Mouse (Mus musculus): Measurements from ENCODE around the gene Dlg1. TPM values are rescaled to one million over a fixed set of nuclear protein-coding genes. Genes with fewer than 3 reads are reported as not detected.
A peak's percentile ranks its signal among the peaks of the same experiment; 100 is the strongest.

The Dlg1 gene
- 10 to 100 TPM; 33.1 to 39.4 TPM for total RNA-seq (2021)
- long read RNA-seq, experiment 1, full-length matches to known transcripts, result 14 of 38 reads
- long read RNA-seq, experiment 1, partial matches to known transcripts, result 3 of 38 reads
- long read RNA-seq, experiment 1, other reads (novel, unspliced or antisense), result 21 of 38 reads
- long read RNA-seq, experiment 2, full-length matches to known transcripts, result 13 of 36 reads
- long read RNA-seq, experiment 2, partial matches to known transcripts, result 0 of 36 reads
- long read RNA-seq, experiment 2, other reads (novel, unspliced or antisense), result 23 of 36 reads

GRCm38 (mm10) chr16:31663379-31664286 lies at the start of gene Dlg1:
Gene Dlg1, plus strand, starts transcription at chr16:31663443.
- DNase-seq, result peak; percentile 84

- DNase-seq, result no peak
Measured at GRCm38 (mm10) chr16:31616382-31616781, 46.9 kb upstream of the Dlg1 start.

GRCm38 (mm10) chr16:31617128-31617527 lies 46.1 kb upstream of the Dlg1 start:
- no peak for DNase-seq

- DNase-seq, result peak; percentile 81
Measured at GRCm38 (mm10) chr16:31617823-31618371, 45.3 kb upstream of the Dlg1 start.

GRCm38 (mm10) chr16:31618671-31619070 lies 44.6 kb upstream of the Dlg1 start:
- DNase-seq, result no peak

GRCm38 (mm10) chr16:31619675-31620335 lies 43.4 kb upstream of the Dlg1 start:
- no peak for DNase-seq

GRCm38 (mm10) chr16:31622356-31622755 lies 40.9 kb upstream of the Dlg1 start:
- no peak for DNase-seq

- DNase-seq, result no peak
Measured at GRCm38 (mm10) chr16:31623136-31623535, 40.1 kb upstream of the Dlg1 start.

- no peak for DNase-seq
Measured at GRCm38 (mm10) chr16:31624749-31625148, 38.5 kb upstream of the Dlg1 start.

- no peak for DNase-seq
Measured at GRCm38 (mm10) chr16:31626331-31626730, 36.9 kb upstream of the Dlg1 start.

GRCm38 (mm10) chr16:31630381-31630780 lies 32.9 kb upstream of the Dlg1 start:
- no peak for DNase-seq

- no peak for DNase-seq
Measured at GRCm38 (mm10) chr16:31631046-31631445, 32.2 kb upstream of the Dlg1 start.

GRCm38 (mm10) chr16:31634371-31634770 lies 28.9 kb upstream of the Dlg1 start:
- no peak for DNase-seq

GRCm38 (mm10) chr16:31638393-31638792 lies 24.9 kb upstream of the Dlg1 start:
- DNase-seq, result peak; percentile 25

GRCm38 (mm10) chr16:31639946-31640345 lies 23.3 kb upstream of the Dlg1 start:
- no peak for DNase-seq

GRCm38 (mm10) chr16:31641776-31642175 lies 21.5 kb upstream of the Dlg1 start:
- no peak for DNase-seq

- no peak for DNase-seq
Measured at GRCm38 (mm10) chr16:31647221-31647620, 16.0 kb upstream of the Dlg1 start.

GRCm38 (mm10) chr16:31650788-31651187 lies 12.5 kb upstream of the Dlg1 start:
- no peak for DNase-seq

- no peak for DNase-seq
Measured at GRCm38 (mm10) chr16:31651541-31651940, 11.7 kb upstream of the Dlg1 start.

- DNase-seq, result no peak
Measured at GRCm38 (mm10) chr16:31652115-31652843, 11.0 kb upstream of the Dlg1 start.

GRCm38 (mm10) chr16:31653616-31654015 lies 9.6 kb upstream of the Dlg1 start:
- no peak for DNase-seq

- no peak for DNase-seq
Measured at GRCm38 (mm10) chr16:31654021-31654420, 9.2 kb upstream of the Dlg1 start.

All from gastrocnemius, postnatal 10 days (tissue).